Mouse (Mus musculus): ENCODE results near the gene Galntl6. TPM values are rescaled to one million over a fixed set of nuclear protein-coding genes. Genes with fewer than 3 reads are reported as not detected.

Galntl6 gene
- polyA plus RNA-seq (2015; fragmentation: Nextera tagmentation; extraction: Ambion mirVana), result 7.4 and 15.9 TPM in 2 replicates

- H3K4me1 ChIP-seq (replicated peaks; ENCODE audit: control insufficient read depth, insufficient read depth, low read length), result peaks cover 12% of the 10 kb centered on the region
- H3K27ac ChIP-seq (ENCODE audit: low read length), result peak within 1 kb of the TSS; percentile 61
- peak within 1 kb of the TSS; percentile 60 for H3K4me2 ChIP-seq (ENCODE audit: low read length)
- WGBS, result under 1% methylated on average over 37 of the region's 37 CpGs
- H3K9ac ChIP-seq (replicated peaks; ENCODE audit: low read depth, low read length), result peak within 1 kb of the TSS; percentile 78
- peak within 1 kb of the TSS; percentile 78 for H3K4me3 ChIP-seq (replicated peaks; ENCODE audit: low read length)
- no peaks in the 10 kb centered on the region; the same call in 1 of the 2 replicates for H3K27me3 ChIP-seq (replicated peaks; ENCODE audit: control insufficient read depth, insufficient read depth, low read length)
- no peaks in the 10 kb centered on the region for H3K9me3 ChIP-seq (ENCODE audit: control insufficient read depth, low read length)
- H3K36me3 ChIP-seq (ENCODE audit: control insufficient read depth, insufficient read depth), result no peaks in the 10 kb centered on the region
- ATAC-seq, result peak; percentile 84
These were observed at the start of gene Galntl6 for GRCm38 (mm10) chr8:58912196-58912839. TSS of gene Galntl6 (minus strand) at chr8:58912640.

- Histone ChIP-seq H3K9ac (replicated peaks; ENCODE audit: low read depth, low read length) (no peak overlapping the region), H3K27ac (ENCODE audit: low read length) (no peak overlapping the region), H3K36me3 (ENCODE audit: control insufficient read depth, insufficient read depth) (no peaks in the 10 kb centered on the region), H3K4me1 (replicated peaks; ENCODE audit: control insufficient read depth, insufficient read depth, low read length) (no peaks in the 10 kb centered on the region), H3K4me2 (ENCODE audit: low read length) (no peak overlapping the region), H3K4me3 (replicated peaks; ENCODE audit: low read length) (no peak overlapping the region), H3K9me3 (ENCODE audit: control insufficient read depth, low read length) (no peaks in the 10 kb centered on the region), H3K27me3 (replicated peaks; ENCODE audit: control insufficient read depth, insufficient read depth, low read length) (no peaks in the 10 kb centered on the region)
- 37% methylated on average over 5 of the region's 5 CpGs for WGBS
- 0 out of 2 replicates have a peak, but pooled peaks have one; percentile 26 for ATAC-seq
These were observed 44.8 kb upstream of the Galntl6 start for GRCm38 (mm10) chr8:58957195-58957739.

- H3K4me2 ChIP-seq (ENCODE audit: low read length), result no peak overlapping the region
- no peak overlapping the region for H3K4me3 ChIP-seq (replicated peaks; ENCODE audit: low read length)
- H3K9me3 ChIP-seq (ENCODE audit: control insufficient read depth, low read length), result no peaks in the 10 kb centered on the region
- H3K36me3 ChIP-seq (ENCODE audit: control insufficient read depth, insufficient read depth), result no peaks in the 10 kb centered on the region
- no peaks in the 10 kb centered on the region for H3K4me1 ChIP-seq (replicated peaks; ENCODE audit: control insufficient read depth, insufficient read depth, low read length)
- H3K27me3 ChIP-seq (replicated peaks; ENCODE audit: control insufficient read depth, insufficient read depth, low read length), result no peaks in the 10 kb centered on the region
- no peak for ATAC-seq
- H3K27ac ChIP-seq (ENCODE audit: low read length), result no peak overlapping the region
- WGBS, result 96% methylated on average over 4 of the region's 4 CpGs
- no peak overlapping the region for H3K9ac ChIP-seq (replicated peaks; ENCODE audit: low read depth, low read length)
These were observed 31.3 kb upstream of the Galntl6 start for GRCm38 (mm10) chr8:58943773-58944172.

GRCm38 (mm10) chr8:58931066-58931465 lies 18.6 kb upstream of the Galntl6 start:
- no peaks in the 10 kb centered on the region for H3K4me1 ChIP-seq (replicated peaks; ENCODE audit: control insufficient read depth, insufficient read depth, low read length)
- H3K9me3 ChIP-seq (ENCODE audit: control insufficient read depth, low read length), result no peaks in the 10 kb centered on the region
- H3K9ac ChIP-seq (replicated peaks; ENCODE audit: low read depth, low read length), result no peak overlapping the region
- H3K4me3 ChIP-seq (replicated peaks; ENCODE audit: low read length), result no peak overlapping the region
- no peak overlapping the region for H3K4me2 ChIP-seq (ENCODE audit: low read length)
- 52% methylated on average over 1 of the region's 1 CpGs for whole genome bisulfite sequencing
- H3K27me3 ChIP-seq (replicated peaks; ENCODE audit: control insufficient read depth, insufficient read depth, low read length), result no peaks in the 10 kb centered on the region
- no peak overlapping the region for H3K27ac ChIP-seq (ENCODE audit: low read length)
- no peaks in the 10 kb centered on the region for H3K36me3 ChIP-seq (ENCODE audit: control insufficient read depth, insufficient read depth)
- ATAC-seq, result 0 out of 2 replicates have a peak, but pooled peaks have one; percentile 47

GRCm38 (mm10) chr8:58915142-58915541 lies 2.7 kb upstream of the Galntl6 start:
- no peaks in the 10 kb centered on the region for H3K36me3 ChIP-seq (ENCODE audit: control insufficient read depth, insufficient read depth)
- H3K27me3 ChIP-seq (replicated peaks; ENCODE audit: control insufficient read depth, insufficient read depth, low read length), result no peaks in the 10 kb centered on the region; the same call in 1 of the 2 replicates
- ATAC-seq, result no peak
- H3K4me2 ChIP-seq (ENCODE audit: low read length), result no peak overlapping the region
- no peak overlapping the region for H3K27ac ChIP-seq (ENCODE audit: low read length)
- H3K4me1 ChIP-seq (replicated peaks; ENCODE audit: control insufficient read depth, insufficient read depth, low read length), result peaks cover 12% of the 10 kb centered on the region
- H3K4me3 ChIP-seq (replicated peaks; ENCODE audit: low read length), result no peak overlapping the region
- 65% methylated on average over 2 of the region's 2 CpGs for WGBS
- no peaks in the 10 kb centered on the region for H3K9me3 ChIP-seq (ENCODE audit: control insufficient read depth, low read length)
- H3K9ac ChIP-seq (replicated peaks; ENCODE audit: low read depth, low read length), result no peak overlapping the region

- no peaks in the 10 kb centered on the region for H3K9me3 ChIP-seq (ENCODE audit: control insufficient read depth, low read length)
- H3K4me1 ChIP-seq (replicated peaks; ENCODE audit: control insufficient read depth, insufficient read depth, low read length), result peaks cover 12% of the 10 kb centered on the region
- peak overlapping the region; percentile 60 for H3K4me2 ChIP-seq (ENCODE audit: low read length)
- H3K9ac ChIP-seq (replicated peaks; ENCODE audit: low read depth, low read length), result peak overlapping the region; percentile 78; the same call in 1 of the 2 replicates
- H3K36me3 ChIP-seq (ENCODE audit: control insufficient read depth, insufficient read depth), result no peaks in the 10 kb centered on the region
- WGBS, result 57% methylated on average over 3 of the region's 3 CpGs
- H3K4me3 ChIP-seq (replicated peaks; ENCODE audit: low read length), result peak overlapping the region; percentile 78
- ATAC-seq, result no peak
- no peak overlapping the region for H3K27ac ChIP-seq (ENCODE audit: low read length)
- H3K27me3 ChIP-seq (replicated peaks; ENCODE audit: control insufficient read depth, insufficient read depth, low read length), result no peaks in the 10 kb centered on the region; the same call in 1 of the 2 replicates
These were observed 1.2 kb upstream of the Galntl6 start for GRCm38 (mm10) chr8:58913640-58913968.

- 3% methylated on average over 30 of the region's 30 CpGs for WGBS
- no peaks in the 10 kb centered on the region; the same call in 1 of the 2 replicates for H3K27me3 ChIP-seq (replicated peaks; ENCODE audit: control insufficient read depth, insufficient read depth, low read length)
- H3K4me3 ChIP-seq (replicated peaks; ENCODE audit: low read length), result peak overlapping the region; percentile 78
- H3K9ac ChIP-seq (replicated peaks; ENCODE audit: low read depth, low read length), result peak overlapping the region; percentile 78
- H3K4me1 ChIP-seq (replicated peaks; ENCODE audit: control insufficient read depth, insufficient read depth, low read length), result peaks cover 12% of the 10 kb centered on the region
- no peaks in the 10 kb centered on the region for H3K9me3 ChIP-seq (ENCODE audit: control insufficient read depth, low read length)
- ATAC-seq, result peak; percentile 73
- no peaks in the 10 kb centered on the region for H3K36me3 ChIP-seq (ENCODE audit: control insufficient read depth, insufficient read depth)
- H3K27ac ChIP-seq (ENCODE audit: low read length), result peak overlapping the region; percentile 61
- peak overlapping the region; percentile 60 for H3K4me2 ChIP-seq (ENCODE audit: low read length)
These were observed 600 bp upstream of the Galntl6 start for GRCm38 (mm10) chr8:58912840-58913639.

- Histone ChIP-seq H3K27ac (ENCODE audit: low read length) (peak within 1 kb of the TSS; percentile 61), H3K4me3 (replicated peaks; ENCODE audit: low read length) (peak within 1 kb of the TSS; percentile 78), H3K9ac (replicated peaks; ENCODE audit: low read depth, low read length) (peak within 1 kb of the TSS; percentile 78), H3K4me1 (replicated peaks; ENCODE audit: control insufficient read depth, insufficient read depth, low read length) (peaks cover 12% of the 10 kb centered on the region), H3K27me3 (replicated peaks; ENCODE audit: control insufficient read depth, insufficient read depth, low read length) (no peaks in the 10 kb centered on the region; the same call in 1 of the 2 replicates), H3K36me3 (ENCODE audit: control insufficient read depth, insufficient read depth) (no peaks in the 10 kb centered on the region), H3K4me2 (ENCODE audit: low read length) (peak within 1 kb of the TSS; percentile 60), H3K9me3 (ENCODE audit: control insufficient read depth, low read length) (no peaks in the 10 kb centered on the region)
- no peak for ATAC-seq
- 4% methylated on average over 14 of the region's 14 CpGs for WGBS
These were observed 763 bp downstream of the Galntl6 start, which contains the start of gene BC030500 for GRCm38 (mm10) chr8:58911677-58912076. TSS of gene BC030500 (plus strand) at chr8:58911755.

GRCm38 (mm10) chr8:58904465-58904864 lies 8.0 kb downstream of the Galntl6 start:
- Histone ChIP-seq H3K4me2 (ENCODE audit: low read length) (no peak overlapping the region), H3K36me3 (ENCODE audit: control insufficient read depth, insufficient read depth) (no peaks in the 10 kb centered on the region), H3K27ac (ENCODE audit: low read length) (no peak overlapping the region), H3K4me3 (replicated peaks; ENCODE audit: low read length) (no peak overlapping the region), H3K4me1 (replicated peaks; ENCODE audit: control insufficient read depth, insufficient read depth, low read length) (no peaks in the 10 kb centered on the region), H3K9me3 (ENCODE audit: control insufficient read depth, low read length) (no peaks in the 10 kb centered on the region), H3K27me3 (replicated peaks; ENCODE audit: control insufficient read depth, insufficient read depth, low read length) (no peaks in the 10 kb centered on the region), H3K9ac (replicated peaks; ENCODE audit: low read depth, low read length) (no peak overlapping the region)
- WGBS, result 8% methylated on average over 2 of the region's 2 CpGs
- no peak for ATAC-seq
